Mouse (Mus musculus): Measurements from ENCODE around the gene Gpr22. TPM values are rescaled to one million over a fixed set of nuclear protein-coding genes. Genes with fewer than 3 reads are reported as not detected.

The Gpr22 gene
- 0.85 and 1.00 TPM in 2 replicates for polyA plus RNA-seq (2015; fragmentation: Nextera tagmentation; extraction: Ambion mirVana)

DNA sequence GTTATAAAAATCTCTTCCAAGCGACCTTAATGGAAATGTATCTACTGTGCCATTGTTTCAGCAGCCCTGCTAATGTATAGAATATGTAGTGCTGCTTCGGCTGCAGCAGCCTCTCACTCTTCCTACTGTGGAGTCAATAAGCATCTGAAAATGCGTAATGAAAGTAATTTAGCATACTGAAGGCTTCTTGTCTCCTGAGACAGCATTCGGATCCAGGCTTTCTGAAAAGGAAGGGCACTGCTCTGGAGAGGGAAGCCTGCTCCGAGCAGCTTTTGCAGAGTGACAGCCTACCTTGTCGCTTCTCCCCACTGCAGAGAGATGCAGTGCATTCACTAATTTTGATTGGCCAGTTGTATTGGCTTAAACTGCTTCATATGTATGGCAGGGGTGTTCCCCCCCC lies at the start of gene Gpr22:
Gene Gpr22, minus strand, starts transcription at position 348 of the 400 bp plus-strand sequence.
- Histone ChIP-seq H3K4me1 (peaks cover 9% of the 10 kb centered on the region), H3K36me3 (no peaks in the 10 kb centered on the region), H3K27me3 (no peaks in the 10 kb centered on the region), H3K9me3 (no peaks in the 10 kb centered on the region), H3K9ac (peak within 1 kb of the TSS; percentile 27; the same call in 1 of the 2 replicates), H3K4me2 (peak within 1 kb of the TSS; percentile 42), H3K4me3 (peak within 1 kb of the TSS; percentile 13; the same call in 1 of the 2 replicates), H3K27ac (no peak within 1 kb of the TSS)
- 17% methylated on average over 6 of the region's 6 CpGs for WGBS
- ATAC-seq (ENCODE audit: insufficient number of reproducible peaks, insufficient read depth, low FRiP score, low TSS enrichment, low read depth) = no peak

DNA sequence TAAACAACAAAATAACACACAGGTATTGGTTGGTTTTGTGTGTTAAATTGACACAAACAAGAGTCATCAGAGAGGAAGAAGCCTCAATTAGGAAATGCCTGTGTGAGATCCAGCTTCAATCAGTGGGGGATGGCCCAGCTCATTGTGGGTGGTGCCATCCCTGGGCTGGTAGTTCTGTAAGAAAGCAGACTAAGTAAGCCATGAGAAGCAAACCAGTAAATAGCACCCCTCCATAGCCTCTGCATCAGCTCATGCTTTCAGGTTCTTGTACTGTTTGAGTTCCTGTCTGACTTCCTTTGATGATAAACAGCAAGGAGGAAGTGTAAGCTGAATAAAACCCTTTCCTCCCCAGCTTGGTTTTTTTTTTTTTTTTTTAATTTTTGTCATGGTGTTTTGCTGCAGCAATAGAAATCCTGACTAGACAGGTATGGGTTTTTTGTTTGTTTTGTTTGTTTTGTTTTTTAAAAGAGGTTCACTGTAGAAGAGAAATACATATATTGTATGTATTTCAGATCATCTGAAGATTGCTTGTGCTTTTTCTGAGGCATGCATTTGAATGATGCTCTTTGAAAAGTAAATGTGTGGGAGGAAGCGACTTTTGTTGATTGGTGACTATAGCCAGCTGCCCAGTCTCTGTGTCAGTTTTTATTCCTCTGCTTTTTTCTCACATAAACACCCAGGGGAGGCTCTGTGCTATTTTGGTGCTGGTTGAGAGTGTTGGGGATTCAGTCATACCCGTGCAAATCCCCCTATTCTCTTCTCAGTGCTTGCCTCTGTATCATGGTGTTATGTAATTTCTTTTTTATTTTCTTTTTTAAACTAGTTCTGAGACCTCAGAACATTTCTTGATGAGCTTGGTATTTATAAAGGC lies 42.4 kb upstream of the Gpr22 start:
- ATAC-seq (ENCODE audit: insufficient number of reproducible peaks, insufficient read depth, low FRiP score, low TSS enrichment, low read depth) = no peak
- Histone ChIP-seq H3K27me3 (no peaks in the 10 kb centered on the region), H3K4me1 (no peaks in the 10 kb centered on the region), H3K4me3 (no peak overlapping the region), H3K36me3 (no peaks in the 10 kb centered on the region), H3K4me2 (no peak overlapping the region), H3K9ac (no peak overlapping the region), H3K9me3 (no peaks in the 10 kb centered on the region), H3K27ac (no peak overlapping the region)
- 60% methylated on average over 2 of the region's 2 CpGs for WGBS

DNA sequence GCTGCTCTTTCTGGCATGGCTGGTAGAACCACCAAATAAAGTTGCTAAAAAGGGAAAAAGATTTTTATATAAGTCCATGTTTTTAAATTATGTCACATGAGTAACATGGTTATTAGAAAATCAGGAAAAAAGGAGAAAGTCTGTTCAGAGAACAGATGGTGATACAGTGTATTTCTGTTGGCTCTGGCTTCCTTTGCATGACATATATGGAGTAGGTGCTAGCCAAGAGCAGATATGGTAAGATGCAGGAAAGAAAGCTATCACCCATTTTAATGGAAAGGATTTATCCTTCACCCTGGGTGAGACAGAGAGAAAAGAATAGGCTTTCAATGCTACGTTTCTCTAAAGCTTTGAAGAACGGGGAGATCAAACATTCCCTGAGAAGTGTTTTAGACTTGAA lies 40.7 kb upstream of the Gpr22 start:
- no peak overlapping the region for H3K4me3 ChIP-seq
- H3K4me1 ChIP-seq = no peaks in the 10 kb centered on the region
- no peak for ATAC-seq (ENCODE audit: insufficient number of reproducible peaks, insufficient read depth, low FRiP score, low TSS enrichment, low read depth)
- H3K36me3 ChIP-seq = no peaks in the 10 kb centered on the region
- H3K9ac ChIP-seq = no peak overlapping the region
- no peaks in the 10 kb centered on the region for H3K9me3 ChIP-seq
- H3K27me3 ChIP-seq = no peaks in the 10 kb centered on the region
- no peak overlapping the region for H3K27ac ChIP-seq
- no peak overlapping the region for H3K4me2 ChIP-seq
- 52% methylated on average over 2 of the region's 2 CpGs for WGBS

DNA sequence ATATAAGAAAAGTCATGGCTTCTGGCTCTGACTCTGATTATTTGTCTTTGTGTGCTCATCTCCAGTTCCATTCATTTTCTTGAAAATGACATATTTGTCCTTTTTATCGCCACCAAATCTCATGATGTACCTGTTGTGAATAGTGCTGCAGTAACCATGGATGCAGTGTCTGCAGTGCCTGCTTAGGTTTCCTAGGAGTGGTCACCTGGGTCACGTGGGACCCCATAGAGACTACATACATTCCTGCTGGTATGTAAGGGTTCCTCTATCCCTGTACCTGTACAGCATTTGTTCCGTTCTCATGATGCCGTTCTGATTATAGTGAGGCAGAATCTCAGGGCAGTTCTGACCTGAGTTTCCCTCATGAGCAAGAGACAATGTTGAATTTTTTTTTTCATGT lies 36.1 kb upstream of the Gpr22 start:
- 0 out of 2 replicates have a peak, but pooled peaks cover 3% of the 10 kb centered on the region for H3K36me3 ChIP-seq
- H3K9me3 ChIP-seq = no peaks in the 10 kb centered on the region
- 92% methylated on average over 4 of the region's 4 CpGs for WGBS
- no peak overlapping the region for H3K4me3 ChIP-seq
- H3K27ac ChIP-seq = no peak overlapping the region
- no peaks in the 10 kb centered on the region for H3K27me3 ChIP-seq
- ATAC-seq (ENCODE audit: insufficient number of reproducible peaks, insufficient read depth, low FRiP score, low TSS enrichment, low read depth) = no peak
- H3K4me1 ChIP-seq = no peaks in the 10 kb centered on the region
- no peak overlapping the region for H3K9ac ChIP-seq
- H3K4me2 ChIP-seq = no peak overlapping the region

DNA sequence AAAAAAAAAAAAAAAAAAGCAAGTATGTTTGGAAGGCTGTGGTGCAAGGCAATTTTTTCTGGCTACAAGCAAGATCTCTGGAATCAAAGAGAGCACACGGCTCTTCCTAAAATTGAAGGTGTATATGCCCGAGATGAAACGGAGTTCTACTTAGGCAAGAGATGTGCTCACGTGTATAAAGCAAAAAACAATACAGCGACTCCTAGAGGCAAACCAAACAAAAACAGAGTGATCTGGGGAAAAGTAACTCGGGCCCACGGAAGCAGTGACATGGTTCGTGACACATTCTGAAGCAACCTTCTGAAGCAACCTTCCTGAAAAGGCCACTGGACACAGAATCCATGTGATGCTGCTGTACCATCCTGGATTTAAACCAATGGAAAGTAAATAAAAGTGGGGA lies 33.6 kb upstream of the Gpr22 start:
- H3K27me3 ChIP-seq = no peaks in the 10 kb centered on the region
- no peak overlapping the region for H3K4me2 ChIP-seq
- H3K27ac ChIP-seq = no peak overlapping the region
- no peak overlapping the region for H3K9ac ChIP-seq
- WGBS = 86% methylated on average over 8 of the region's 8 CpGs
- no peak for ATAC-seq (ENCODE audit: insufficient number of reproducible peaks, insufficient read depth, low FRiP score, low TSS enrichment, low read depth)
- H3K4me3 ChIP-seq = no peak overlapping the region
- H3K9me3 ChIP-seq = 0 out of 2 replicates have a peak, but pooled peaks cover 3% of the 10 kb centered on the region
- no peaks in the 10 kb centered on the region for H3K4me1 ChIP-seq
- H3K36me3 ChIP-seq = peaks cover 3% of the 10 kb centered on the region; the same call in 1 of the 2 replicates

DNA sequence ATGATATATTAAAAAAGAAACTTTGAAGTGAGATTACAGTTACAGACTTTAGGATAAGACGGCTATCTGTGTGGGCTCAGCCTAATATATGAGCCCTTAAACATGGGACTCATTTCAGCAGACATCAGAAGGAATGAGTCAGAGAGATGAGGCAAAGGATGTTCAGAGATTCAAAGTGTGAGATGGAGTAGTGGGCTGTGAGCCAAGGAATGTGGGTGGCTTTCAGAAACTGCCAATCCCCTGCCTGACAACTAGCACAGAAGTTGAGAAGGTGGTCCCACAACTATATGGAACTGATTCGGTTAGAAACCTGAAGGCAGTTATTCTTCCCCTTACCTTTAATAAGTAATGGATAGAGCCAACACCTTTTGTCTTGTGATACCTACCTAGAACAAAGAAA lies 20.9 kb upstream of the Gpr22 start:
- ATAC-seq (ENCODE audit: insufficient number of reproducible peaks, insufficient read depth, low FRiP score, low TSS enrichment, low read depth) = no peak
- Histone ChIP-seq H3K36me3 (no peaks in the 10 kb centered on the region), H3K4me1 (no peaks in the 10 kb centered on the region)

DNA sequence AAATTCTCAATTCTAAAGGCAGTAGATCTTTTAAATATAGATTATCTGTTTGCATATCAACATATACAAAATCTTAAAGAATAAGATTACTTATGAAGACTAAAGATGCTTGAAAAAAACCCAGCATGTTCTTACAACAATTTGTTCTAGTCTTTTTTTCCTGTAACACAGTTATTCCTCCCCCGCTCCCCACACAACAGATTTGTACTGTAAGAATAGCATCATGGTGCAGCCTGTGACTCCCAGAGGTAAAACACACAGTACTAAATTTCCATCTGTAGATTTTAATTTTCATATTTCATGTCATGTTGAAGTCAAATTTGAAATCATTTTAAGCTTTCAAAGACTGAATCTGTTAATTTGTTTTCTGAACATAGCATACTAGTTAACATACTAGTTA lies 16.4 kb upstream of the Gpr22 start:
- no peak overlapping the region for H3K4me3 ChIP-seq

More for the DNA sequence above, 20.9 kb upstream of the Gpr22 start:
- H3K9me3 ChIP-seq = no peaks in the 10 kb centered on the region
- no peak overlapping the region for H3K4me2 ChIP-seq
- H3K27ac ChIP-seq = no peak overlapping the region
- 71% methylated on average over 2 of the region's 2 CpGs for WGBS
- no peak overlapping the region for H3K4me3 ChIP-seq
- no peaks in the 10 kb centered on the region for H3K27me3 ChIP-seq
- no peak overlapping the region for H3K9ac ChIP-seq

DNA sequence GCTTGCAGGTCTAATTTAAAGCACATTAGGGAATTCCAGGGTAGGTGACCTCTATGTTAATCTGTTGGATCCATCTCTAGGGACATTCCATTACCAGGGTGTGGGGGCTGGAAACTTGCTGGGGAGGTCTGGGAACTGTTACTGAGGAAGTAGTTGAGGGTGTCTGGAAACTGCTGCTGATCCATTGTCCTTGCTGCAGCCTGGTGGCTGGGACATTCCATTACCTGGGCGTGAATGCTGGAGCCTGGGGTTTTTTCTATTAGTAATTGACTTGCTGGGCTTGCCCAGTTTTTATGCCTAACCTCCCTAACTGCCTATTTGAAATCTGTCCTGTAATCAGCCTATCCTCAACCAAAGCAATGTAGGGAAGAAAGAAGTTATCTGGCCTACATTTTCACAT lies 13.0 kb upstream of the Gpr22 start:
- H3K27ac ChIP-seq = no peak overlapping the region
- no peaks in the 10 kb centered on the region for H3K9me3 ChIP-seq
- 43% methylated on average over 1 of the region's 1 CpGs for WGBS
- no peaks in the 10 kb centered on the region for H3K4me1 ChIP-seq
- no peaks in the 10 kb centered on the region for H3K27me3 ChIP-seq
- H3K9ac ChIP-seq = no peak overlapping the region
- no peak for ATAC-seq (ENCODE audit: insufficient number of reproducible peaks, insufficient read depth, low FRiP score, low TSS enrichment, low read depth)
- no peaks in the 10 kb centered on the region for H3K36me3 ChIP-seq
- H3K4me3 ChIP-seq = no peak overlapping the region
- no peak overlapping the region for H3K4me2 ChIP-seq

More for the DNA sequence above, 16.4 kb upstream of the Gpr22 start:
- Histone ChIP-seq H3K9me3 (no peaks in the 10 kb centered on the region), H3K4me2 (no peak overlapping the region), H3K27ac (no peak overlapping the region), H3K9ac (no peak overlapping the region), H3K27me3 (no peaks in the 10 kb centered on the region), H3K36me3 (no peaks in the 10 kb centered on the region), H3K4me1 (no peaks in the 10 kb centered on the region)
- ATAC-seq (ENCODE audit: insufficient number of reproducible peaks, insufficient read depth, low FRiP score, low TSS enrichment, low read depth) = no peak
- 91% methylated on average over 1 of the region's 1 CpGs for WGBS

DNA sequence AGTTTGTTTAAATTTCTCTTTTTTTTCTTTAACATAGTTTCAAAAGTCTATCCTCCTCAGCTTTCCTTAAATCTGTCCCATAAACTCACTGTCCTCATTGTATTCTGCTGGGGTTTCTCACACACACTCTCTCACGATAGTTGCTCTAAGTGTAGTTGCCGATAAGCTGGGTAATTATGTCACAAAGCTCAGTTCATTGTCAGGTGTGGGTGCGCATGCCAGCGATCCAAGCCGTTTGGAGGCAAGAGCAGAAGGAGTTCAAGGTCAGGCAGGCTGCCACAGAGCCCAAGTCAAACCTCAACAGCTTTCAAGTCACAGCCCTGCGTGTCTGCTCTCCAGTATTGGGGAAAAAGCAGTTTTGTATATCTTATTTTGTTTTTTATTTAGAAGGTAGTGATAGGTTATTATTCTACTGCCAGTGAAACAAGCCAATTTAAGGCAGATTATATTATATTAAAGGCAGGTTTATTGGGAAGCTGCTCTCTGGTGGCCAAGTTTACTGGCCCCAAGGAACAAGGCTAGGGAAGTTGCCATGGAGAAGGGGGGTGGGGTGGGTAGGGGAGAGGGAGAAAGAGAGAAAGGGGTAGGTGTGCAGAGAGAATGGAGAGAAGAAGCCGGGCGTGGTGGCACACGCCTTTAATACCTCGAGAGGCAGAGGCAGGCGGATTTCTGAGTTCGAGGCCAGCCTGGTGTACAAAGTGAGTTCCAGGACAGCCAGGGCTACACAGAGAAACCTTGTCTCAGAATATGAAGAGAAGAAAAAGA lies 11.9 kb upstream of the Gpr22 start:
- Histone ChIP-seq H3K4me1 (peaks cover 6% of the 10 kb centered on the region; the same call in 1 of the 2 replicates), H3K27me3 (no peaks in the 10 kb centered on the region), H3K4me3 (no peak overlapping the region), H3K9ac (no peak overlapping the region), H3K36me3 (no peaks in the 10 kb centered on the region), H3K4me2 (no peak overlapping the region), H3K27ac (no peak overlapping the region), H3K9me3 (no peaks in the 10 kb centered on the region)
- ATAC-seq (ENCODE audit: insufficient number of reproducible peaks, insufficient read depth, low FRiP score, low TSS enrichment, low read depth) = no peak
- WGBS = 85% methylated on average over 12 of the region's 12 CpGs

DNA sequence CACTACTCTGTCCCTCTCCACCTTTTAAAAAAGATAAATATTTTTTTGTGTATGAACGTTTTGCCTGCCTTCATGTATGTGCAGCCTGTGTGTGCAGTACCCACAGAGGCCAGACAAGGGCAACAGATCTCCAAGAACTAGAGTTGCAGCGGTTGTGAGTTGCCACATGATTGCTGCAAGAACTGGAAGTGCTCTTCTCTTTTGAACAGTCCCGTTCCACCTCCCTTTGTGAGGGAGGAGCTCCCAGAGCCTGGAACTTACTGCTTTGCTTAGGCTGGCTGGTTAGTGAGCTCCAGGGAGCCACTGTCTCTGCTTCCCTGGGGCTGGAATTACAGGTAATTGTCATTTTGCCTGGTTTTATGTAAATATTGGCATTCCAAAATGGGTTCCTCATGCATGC lies 10.8 kb upstream of the Gpr22 start:
- Histone ChIP-seq H3K9ac (no peak overlapping the region), H3K4me1 (peaks cover 12% of the 10 kb centered on the region; the same call in 1 of the 2 replicates), H3K4me2 (no peak overlapping the region), H3K36me3 (no peaks in the 10 kb centered on the region), H3K27ac (no peak overlapping the region), H3K4me3 (no peak overlapping the region), H3K9me3 (no peaks in the 10 kb centered on the region), H3K27me3 (no peaks in the 10 kb centered on the region)
- whole genome bisulfite sequencing = 79% methylated on average over 3 of the region's 3 CpGs
- no peak for ATAC-seq (ENCODE audit: insufficient number of reproducible peaks, insufficient read depth, low FRiP score, low TSS enrichment, low read depth)

DNA sequence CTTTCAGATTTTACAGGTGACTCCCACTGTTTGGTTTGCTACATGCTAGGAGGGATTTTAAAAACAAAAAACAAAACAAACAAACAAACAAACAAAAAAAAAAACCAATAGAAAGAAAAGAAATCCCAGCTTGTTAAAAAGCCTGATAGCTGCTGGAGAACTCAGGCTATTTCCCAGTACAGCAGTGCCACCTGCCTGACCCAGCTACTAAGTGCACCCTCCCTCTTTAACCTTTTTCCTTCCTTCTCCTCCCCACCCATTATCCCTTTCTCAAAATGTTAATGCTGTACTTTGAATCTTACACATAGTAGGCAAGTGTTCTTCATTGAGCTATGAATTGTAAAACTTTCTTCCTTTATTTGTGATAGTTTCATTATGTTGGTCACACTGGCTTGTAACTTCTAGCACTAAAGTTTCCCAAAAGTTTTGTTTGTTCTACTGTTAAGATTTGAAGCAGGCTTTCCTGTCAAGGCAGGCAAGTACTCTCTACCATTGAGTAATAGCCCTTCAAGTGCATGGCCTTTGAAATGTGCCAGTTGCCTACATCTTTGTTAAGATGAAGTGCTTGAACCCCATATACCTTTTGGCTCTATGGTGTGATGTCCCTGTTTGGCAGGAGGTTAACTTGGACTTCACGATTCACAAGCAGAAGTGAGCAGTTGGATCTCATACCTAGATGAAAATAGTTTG lies 6.0 kb upstream of the Gpr22 start:
- peaks cover 12% of the 10 kb centered on the region; the same call in 1 of the 2 replicates for H3K4me1 ChIP-seq
- H3K36me3 ChIP-seq = no peaks in the 10 kb centered on the region
- H3K4me3 ChIP-seq = no peak overlapping the region
- WGBS = 94% methylated on average over 1 of the region's 1 CpGs
- H3K9ac ChIP-seq = no peak overlapping the region
- no peaks in the 10 kb centered on the region for H3K9me3 ChIP-seq
- ATAC-seq (ENCODE audit: insufficient number of reproducible peaks, insufficient read depth, low FRiP score, low TSS enrichment, low read depth) = no peak
- H3K27ac ChIP-seq = no peak overlapping the region
- H3K27me3 ChIP-seq = no peaks in the 10 kb centered on the region
- H3K4me2 ChIP-seq = no peak overlapping the region

Data from embryonic facial prominence, embryonic 13.5 days (tissue).